Mouse (Mus musculus) gastrocnemius, postnatal 36 days (tissue): ENCODE results near the gene Actn2. TPM values are rescaled to one million over a fixed set of nuclear protein-coding genes. Genes with fewer than 3 reads are reported as not detected.
A peak's percentile ranks its signal among the peaks of the same experiment; 100 is the strongest.

Source experiments
- DNase-seq, 2 experiments: peaks; one replicate each; pipeline ENCODE4 v3.0.0; 2022
- intact Hi-C: fragments of 180-260 bp; cut with DNase I; formaldehyde crosslinking; loops from one replicate; pipeline ENCODE4 v1.15.1; 2025
- long read RNA-seq, 2 experiments: library from polyadenylated mRNA; stranded (forward); transcript quantifications; one replicate each; pipeline ENCODE4 v2.0.0; 2021
- total RNA-seq, 2 experiments: library from RNA; stranded (reverse); gene quantifications; 2 replicates each; pipeline ENCODE4 v1.2.3; 2021

Gene Actn2
- 1,000 to 10,000 TPM; 1,044 to 1,453 TPM for total RNA-seq
- long read RNA-seq, experiment 1, transcript Actn2-201 (21 exons, 3,013 nt) = major isoform, 365 of 1,128 reads
- long read RNA-seq, experiment 1, partial matches to known transcripts = 684 of 1,128 reads
- long read RNA-seq, experiment 1, other reads (novel, unspliced or antisense) = 76 of 1,128 reads
- long read RNA-seq, experiment 2, transcript Actn2-201 (21 exons, 3,013 nt) = major isoform, 736 of 1,660 reads
- long read RNA-seq, experiment 2, partial matches to known transcripts = 853 of 1,660 reads
- long read RNA-seq, experiment 2, other reads (novel, unspliced or antisense) = 70 of 1,660 reads

- intact Hi-C loops = no loop called here
- peak; percentile 59 to 79 for DNase-seq
Observed at GRCm38 (mm10) chr13:12340183-12340975, at the start of gene Actn2. TSS of gene Actn2 (minus strand) at chr13:12340760.

- DNase-seq = no peak
- intact Hi-C loops = loop anchor here (1.0 to 5.0 kb wide), 2 partner anchors 90 to 174 kb away; no protein-coding TSS in a partner anchor
Observed at GRCm38 (mm10) chr13:12386286-12386685, 45.7 kb upstream of the Actn2 start.

GRCm38 (mm10) chr13:12384796-12385195, 44.2 kb upstream of the Actn2 start:
- no peak for DNase-seq
- intact Hi-C loops = loop anchor here (5.0 kb wide), 1 partner anchor 172 kb away; no protein-coding TSS in a partner anchor

- DNase-seq = no peak
- intact Hi-C loops = no loop called here
Observed at GRCm38 (mm10) chr13:12376778-12377177, 36.2 kb upstream of the Actn2 start.

- intact Hi-C loops = no loop called here
- no peak for DNase-seq
Observed at GRCm38 (mm10) chr13:12372755-12373154, 32.2 kb upstream of the Actn2 start.

GRCm38 (mm10) chr13:12369930-12370329, 29.4 kb upstream of the Actn2 start:
- intact Hi-C loops = no loop called here
- DNase-seq = peak; percentile 18 to 19

GRCm38 (mm10) chr13:12369041-12369621, 28.6 kb upstream of the Actn2 start:
- DNase-seq = peak; percentile 24 to 32
- intact Hi-C loops = no loop called here

- DNase-seq = no peak
- intact Hi-C loops = no loop called here
Observed at GRCm38 (mm10) chr13:12361486-12361885, 20.9 kb upstream of the Actn2 start.

- intact Hi-C loops = no loop called here
- no peak for DNase-seq
Observed at GRCm38 (mm10) chr13:12357554-12357953, 17.0 kb upstream of the Actn2 start.

- intact Hi-C loops = no loop called here
Observed at GRCm38 (mm10) chr13:12356184-12356583, 15.6 kb upstream of the Actn2 start.

GRCm38 (mm10) chr13:12349197-12349824, 8.8 kb upstream of the Actn2 start:
- intact Hi-C loops = no loop called here
- no peak for DNase-seq

More at GRCm38 (mm10) chr13:12356184-12356583, 15.6 kb upstream of the Actn2 start:
- DNase-seq = no peak

GRCm38 (mm10) chr13:12346837-12347236, 6.3 kb upstream of the Actn2 start:
- DNase-seq = no peak
- intact Hi-C loops = no loop called here

GRCm38 (mm10) chr13:12341447-12341846, 887 bp upstream of the Actn2 start:
- no peak for DNase-seq
- intact Hi-C loops = no loop called here

GRCm38 (mm10) chr13:12339446-12339845, 1.1 kb downstream of the Actn2 start:
- intact Hi-C loops = no loop called here

GRCm38 (mm10) chr13:12337752-12338151, 2.8 kb downstream of the Actn2 start:
- no peak for DNase-seq
- intact Hi-C loops = no loop called here

More at GRCm38 (mm10) chr13:12339446-12339845, 1.1 kb downstream of the Actn2 start:
- no peak for DNase-seq

GRCm38 (mm10) chr13:12334016-12334415, 6.5 kb downstream of the Actn2 start:
- intact Hi-C loops = no loop called here

GRCm38 (mm10) chr13:12331528-12331927, 9.0 kb downstream of the Actn2 start:
- no peak for DNase-seq
- intact Hi-C loops = no loop called here

More at GRCm38 (mm10) chr13:12334016-12334415, 6.5 kb downstream of the Actn2 start:
- no peak for DNase-seq

- no peak for DNase-seq
- intact Hi-C loops = no loop called here
Observed at GRCm38 (mm10) chr13:12328392-12328791, 12.2 kb downstream of the Actn2 start.

- intact Hi-C loops = no loop called here
- DNase-seq = no peak
Observed at GRCm38 (mm10) chr13:12327577-12327976, 13.0 kb downstream of the Actn2 start.

- no peak for DNase-seq
- intact Hi-C loops = no loop called here
Observed at GRCm38 (mm10) chr13:12323076-12323625, 17.4 kb downstream of the Actn2 start.
